Mouse (Mus musculus) cerebellum, adult 2 months (tissue): ENCODE data around the gene Nrxn3. TPM values are rescaled to one million over a fixed set of nuclear protein-coding genes. Genes with fewer than 3 reads are reported as not detected.

Source experiments
- DNase-seq, 2 experiments: peaks; one replicate each; pipeline ENCODE4 v3.0.0; 2021
- H3K27ac ChIP-seq: fragments of 200-500 bp; 2 replicates; pipeline ENCODE4 v1.5.1; 2012; ENCODE audit warnings: low read length, control low read depth, inconsistent platforms; ENCODE audit not compliant: insufficient read depth
- H3K27me3 ChIP-seq: fragments of 200-500 bp; 2 replicates; pipeline ENCODE4 v1.6.1; 2012; ENCODE audit warnings: inconsistent platforms, mild to moderate bottlenecking, low read length, moderate library complexity; ENCODE audit not compliant: control insufficient read depth, insufficient read depth
- H3K4me1 ChIP-seq: fragments of 200-500 bp; 2 replicates; pipeline ENCODE4 v1.6.1; 2011; ENCODE audit warnings: low read length; ENCODE audit not compliant: control insufficient read depth, insufficient read depth
- H3K4me3 ChIP-seq: fragments of 200-500 bp; replicated peaks from 2 replicates; pipeline ENCODE3; 2011; ENCODE audit warnings: mild to moderate bottlenecking, low read depth, low read length, control low read depth; ENCODE audit not compliant: insufficient read depth
- CTCF ChIP-seq: fragments of 200-500 bp; IDR thresholded peaks from 2 replicates; pipeline ENCODE4 v1.5.1; 2011; ENCODE audit warnings: low read depth, mild to moderate bottlenecking, control low read depth, low read length, moderate library complexity, borderline replicate concordance; ENCODE audit not compliant: insufficient read depth
- POLR2A ChIP-seq: fragments of 200-500 bp; IDR thresholded peaks from 2 replicates; pipeline ENCODE4 v1.6.1; 2011; ENCODE audit warnings: low read length, control low read depth, borderline replicate concordance; ENCODE audit not compliant: insufficient read depth
- WGBS: fragments of 180-500 bp; shearing (Covaris S2); methylation state at CpG from one replicate; pipeline ENCODE4 v1.1.7; 2018; 5-methylcytosine and 5-hydroxymethylcytosine counted together
- polyA plus RNA-seq: library from polyadenylated mRNA; depleted of rRNA; stranded (reverse); fragments of >200 nt; gene quantifications from 2 replicates; pipeline ENCODE4 v1.2.3, GENCODE M21; 2012

Nrxn3 gene
- polyA plus RNA-seq, 1 experiment: 101 TPM

DNA sequence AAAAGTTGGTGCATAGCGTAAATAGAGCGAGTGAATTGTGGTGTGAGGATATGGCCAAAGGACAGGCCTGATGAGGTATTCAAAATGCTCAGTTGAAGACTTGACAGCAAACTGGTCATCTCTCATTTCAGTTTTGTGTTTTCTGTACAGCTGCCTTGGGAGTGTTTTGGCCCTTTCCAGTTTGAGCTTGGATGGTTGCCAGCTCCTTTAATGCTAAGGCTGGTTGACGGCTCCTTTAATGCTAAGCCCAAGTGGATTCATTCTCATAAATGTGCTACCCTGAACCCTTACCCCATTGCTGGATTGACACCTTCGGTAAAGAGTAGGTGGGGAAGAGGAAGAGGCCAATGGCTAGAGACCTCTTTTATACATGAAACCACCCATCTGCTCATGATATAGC is 131.4 kb downstream of the Nrxn3 start:
- no peak for DNase-seq
- no peaks in the 10 kb centered on the region; the same call in 1 of the 2 replicates for H3K4me1 ChIP-seq
- no peak overlapping the region for H3K4me3 ChIP-seq
- 36% methylated on average over 4 of the region's 4 CpGs for WGBS
- H3K27ac ChIP-seq: no peak overlapping the region
- no peaks in the 10 kb centered on the region for H3K27me3 ChIP-seq
- TF ChIP-seq POLR2A (no peak), CTCF (no peak)

DNA sequence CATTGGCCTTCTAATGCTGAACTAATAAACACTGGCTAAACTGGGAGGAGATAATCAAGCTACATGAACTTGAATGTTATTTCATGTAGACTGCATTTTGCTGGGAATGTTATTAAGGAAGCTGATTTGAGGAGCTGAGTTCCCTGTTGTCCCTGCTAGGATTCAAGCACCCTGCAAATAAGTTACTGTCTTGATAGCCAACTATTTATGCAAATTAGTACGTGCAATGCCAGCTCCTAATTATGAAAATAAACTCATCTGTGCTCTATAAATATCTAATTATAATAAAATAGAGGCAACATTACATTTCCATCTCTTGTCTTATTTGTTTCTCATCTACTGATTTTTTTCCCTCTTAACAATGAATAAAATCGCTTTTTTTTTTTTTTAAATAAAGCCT is 135.0 kb downstream of the Nrxn3 start:
- Histone ChIP-seq H3K4me1 (no peaks in the 10 kb centered on the region), H3K27ac (no peak overlapping the region), H3K27me3 (no peaks in the 10 kb centered on the region), H3K4me3 (no peak overlapping the region)
- no peak for DNase-seq
- 55% methylated on average over 2 of the region's 2 CpGs for WGBS
- TF ChIP-seq CTCF (no peak), POLR2A (no peak)

DNA sequence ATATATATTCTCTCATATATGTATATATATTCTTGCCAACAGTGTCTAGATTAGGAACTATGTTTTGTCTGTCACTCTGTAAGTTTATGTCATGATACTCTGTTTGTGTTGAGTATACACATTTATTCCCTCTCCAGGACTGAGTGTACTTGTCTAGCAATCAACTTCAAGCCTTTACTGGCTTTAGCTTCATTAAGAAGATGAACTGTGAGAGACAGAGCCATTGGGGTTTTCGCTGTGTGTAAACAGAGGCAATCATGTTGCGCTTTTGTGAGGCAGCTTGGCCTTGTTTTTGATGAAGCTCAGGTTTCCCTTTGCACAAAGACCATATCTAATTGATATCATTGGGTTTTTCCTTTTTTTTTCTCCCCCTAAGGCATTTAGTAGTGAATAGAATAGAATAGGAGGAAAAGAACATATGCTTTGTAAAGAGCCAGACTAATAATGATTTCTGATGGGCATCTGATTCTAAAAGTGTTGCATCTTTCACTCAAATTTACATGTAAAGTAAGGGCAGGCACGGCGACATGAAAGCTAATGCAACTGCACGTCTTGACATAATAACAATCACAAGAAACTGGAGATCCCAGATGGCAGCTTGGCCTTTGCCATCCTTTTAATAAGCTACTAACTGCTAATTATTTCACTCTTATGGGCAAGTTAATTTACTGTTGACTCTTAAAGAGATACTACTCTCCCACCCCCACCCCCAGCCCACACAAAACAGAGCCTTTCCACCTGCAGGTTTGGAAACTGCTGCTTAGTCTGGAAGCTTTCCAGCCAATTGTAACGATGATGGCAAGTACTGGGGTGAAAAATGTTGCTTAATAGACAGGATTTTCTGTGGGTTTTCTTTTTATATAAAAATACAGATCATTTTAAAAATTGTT is 137.0 kb downstream of the Nrxn3 start:
- H3K4me1 ChIP-seq: no peaks in the 10 kb centered on the region
- H3K4me3 ChIP-seq: no peak overlapping the region
- DNase-seq: no peak
- TF ChIP-seq CTCF (no peak), POLR2A (no peak)
- no peak overlapping the region for H3K27ac ChIP-seq
- H3K27me3 ChIP-seq: no peaks in the 10 kb centered on the region
- 26% methylated on average over 6 of the region's 6 CpGs for WGBS

DNA sequence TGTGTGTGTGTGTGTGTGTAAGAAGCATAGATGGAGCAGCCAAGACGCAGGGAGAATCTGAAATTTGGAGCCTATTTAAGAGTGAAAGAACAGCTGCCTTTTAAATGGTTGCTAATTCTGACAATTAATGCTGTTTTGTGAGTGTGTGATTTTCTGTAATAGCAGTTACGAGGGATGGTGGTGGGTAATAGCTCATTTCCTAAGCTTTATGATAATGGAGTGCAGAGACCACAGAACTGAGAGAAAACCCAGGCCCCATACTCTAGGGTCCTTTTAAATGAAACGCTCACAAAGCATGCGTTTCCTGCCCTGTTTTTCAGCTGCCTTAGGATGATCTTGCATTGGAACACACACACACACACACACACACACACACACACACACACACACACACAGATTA is 137.7 kb downstream of the Nrxn3 start:
- H3K27ac ChIP-seq: no peak overlapping the region
- H3K4me1 ChIP-seq: no peaks in the 10 kb centered on the region
- 23% methylated on average over 4 of the region's 4 CpGs for WGBS
- TF ChIP-seq POLR2A (no peak), CTCF (no peak)
- no peak overlapping the region for H3K4me3 ChIP-seq
- no peaks in the 10 kb centered on the region for H3K27me3 ChIP-seq
- DNase-seq: no peak

DNA sequence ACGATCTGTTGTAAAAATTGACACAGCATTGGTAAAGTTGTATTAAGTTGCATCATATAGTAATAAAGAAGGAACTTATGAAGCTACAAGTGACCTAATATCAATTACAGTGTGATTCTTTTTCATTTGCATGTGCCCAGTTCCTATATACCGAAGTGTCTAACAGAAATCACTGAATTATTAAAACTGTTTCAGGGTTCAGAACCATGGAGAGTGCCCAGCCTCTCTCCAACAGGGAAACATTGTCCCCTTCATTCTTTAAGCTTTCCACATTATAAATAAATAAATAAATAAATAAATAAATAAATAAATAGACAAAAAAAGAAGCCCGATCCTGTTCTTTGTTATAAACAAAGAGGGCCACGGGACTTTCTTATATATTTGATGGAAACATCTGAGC is 140.4 kb downstream of the Nrxn3 start:
- Histone ChIP-seq H3K27ac (no peak overlapping the region), H3K27me3 (no peaks in the 10 kb centered on the region), H3K4me3 (no peak overlapping the region), H3K4me1 (no peaks in the 10 kb centered on the region)
- no peak for DNase-seq
- WGBS: 66% methylated on average over 4 of the region's 4 CpGs
- TF ChIP-seq POLR2A: no peak
- no peak for TF ChIP-seq CTCF

DNA sequence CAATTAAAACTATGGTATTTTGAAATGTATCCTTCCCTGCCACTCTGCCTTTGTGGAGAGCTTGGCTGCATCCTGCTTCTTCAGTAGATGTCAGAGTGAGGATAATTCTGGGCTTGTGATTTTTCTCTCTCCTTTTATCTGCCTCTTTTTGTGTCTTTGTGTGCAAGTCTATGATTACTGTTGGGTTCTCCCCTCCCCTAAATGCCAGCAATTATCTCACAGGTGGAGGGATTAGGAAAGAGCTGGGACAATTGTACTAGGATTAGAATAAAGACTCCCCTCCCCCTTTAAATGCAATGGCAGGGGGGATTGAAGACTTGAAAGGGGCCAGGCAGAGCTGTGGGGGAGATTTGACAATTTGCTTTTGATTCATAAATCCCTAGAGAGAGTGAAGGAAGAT is 145.6 kb downstream of the Nrxn3 start:
- H3K27ac ChIP-seq: no peak overlapping the region
- no peak for DNase-seq
- TF ChIP-seq CTCF (no peak), POLR2A (no peak)
- no peaks in the 10 kb centered on the region for H3K4me1 ChIP-seq
- no peak overlapping the region for H3K4me3 ChIP-seq
- H3K27me3 ChIP-seq: no peaks in the 10 kb centered on the region

DNA sequence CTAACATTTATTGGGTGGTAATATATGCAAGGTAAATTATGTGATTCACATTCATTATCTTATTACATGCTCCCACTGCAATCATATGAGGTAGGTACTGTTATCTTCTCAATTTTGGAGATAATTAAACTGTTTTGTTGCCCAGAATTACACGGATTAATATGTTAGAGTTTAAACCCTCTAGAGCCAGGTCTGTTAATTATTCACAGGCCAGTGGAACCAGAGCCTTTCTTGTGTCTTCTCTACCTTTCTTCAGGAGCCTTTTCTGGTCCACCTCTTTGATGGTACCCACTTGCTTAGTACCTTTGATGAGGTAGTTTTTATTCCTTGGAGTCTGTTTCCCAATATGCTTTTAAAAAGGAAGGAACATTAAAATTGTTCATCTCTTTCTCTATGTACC is 174.7 kb downstream of the Nrxn3 start:
- Histone ChIP-seq H3K27ac (no peak overlapping the region), H3K27me3 (no peaks in the 10 kb centered on the region), H3K4me3 (no peak overlapping the region), H3K4me1 (0 out of 2 replicates have a peak, but pooled peaks cover 4% of the 10 kb centered on the region)
- 69% methylated on average over 1 of the region's 1 CpGs for WGBS
- no peak for TF ChIP-seq POLR2A
- no peak for TF ChIP-seq CTCF
- DNase-seq: no peak

DNA sequence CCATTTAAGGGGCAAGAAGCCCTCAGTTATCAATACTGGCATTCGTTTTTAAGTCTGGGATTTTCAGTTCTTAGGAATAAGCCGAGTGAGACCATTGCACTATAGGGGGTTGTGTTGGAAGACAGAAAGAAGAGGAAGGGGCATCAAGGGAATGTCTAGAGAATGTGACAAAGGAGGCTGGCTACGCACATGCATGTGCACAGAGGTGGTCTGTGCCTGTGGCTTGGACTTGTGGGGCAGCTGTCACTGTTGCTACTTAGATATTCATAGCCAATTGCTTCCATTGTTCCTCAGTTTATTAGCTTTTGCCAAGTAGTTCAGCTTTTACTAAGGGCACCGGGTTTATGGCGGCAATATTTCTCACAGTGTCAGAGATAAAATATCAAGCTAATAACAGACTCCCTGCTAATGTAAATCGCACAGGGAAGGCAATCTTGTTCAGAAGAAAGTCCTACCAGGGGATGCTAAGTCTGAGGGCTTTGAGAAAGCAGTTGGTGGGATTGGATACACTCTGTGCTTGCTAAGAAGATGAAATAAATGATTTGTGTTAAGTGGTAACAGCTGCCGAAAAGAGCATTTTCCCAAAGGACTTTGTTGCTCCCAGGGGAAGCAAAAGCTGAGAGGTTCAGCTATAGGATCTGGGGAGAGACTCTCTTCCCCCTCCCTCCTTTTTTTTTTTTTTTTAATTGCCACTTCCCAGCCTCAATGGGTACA is 177.5 kb downstream of the Nrxn3 start:
- Histone ChIP-seq H3K27me3 (no peaks in the 10 kb centered on the region), H3K4me1 (0 out of 2 replicates have a peak, but pooled peaks cover 4% of the 10 kb centered on the region), H3K27ac (no peak overlapping the region), H3K4me3 (no peak overlapping the region)
- WGBS: 13% methylated on average over 7 of the region's 7 CpGs
- TF ChIP-seq CTCF: no peak
- no peak for TF ChIP-seq POLR2A
- DNase-seq: no peak
